Mouse (Mus musculus) neural tube, embryonic 12.5 days (tissue): ENCODE data around the gene Dctn3. TPM values are rescaled to one million over a fixed set of nuclear protein-coding genes. Genes with fewer than 3 reads are reported as not detected.
A peak's percentile ranks its signal among the peaks of the same experiment; 100 is the strongest.

Source experiments
- ATAC-seq: fragments of 200-750 bp; cut with Nextera tagmentation; 2 replicates; pipeline ENCODE4 v1.8.0; 2017; ENCODE audit warnings: low read depth, mild to moderate bottlenecking, moderate TSS enrichment, moderate library complexity; ENCODE audit not compliant: low FRiP score
- H3K27ac ChIP-seq: fragments of 300-500 bp; sonication (generic); 2 replicates; pipeline ENCODE4 v1.5.1; 2016
- H3K27me3 ChIP-seq: fragments of 300-500 bp; sonication (generic); replicated peaks from 2 replicates; pipeline ENCODE4 v1.6.1; 2016; ENCODE audit warnings: mild to moderate bottlenecking
- H3K36me3 ChIP-seq: fragments of 300-500 bp; sonication (generic); 2 replicates; pipeline ENCODE4 v1.6.1; 2016; ENCODE audit warnings: mild to moderate bottlenecking
- H3K4me1 ChIP-seq: fragments of 300-500 bp; sonication (generic); 2 replicates; pipeline ENCODE4 v1.6.1; 2016
- H3K4me2 ChIP-seq: fragments of 300-500 bp; sonication (generic); replicated peaks from 2 replicates; pipeline ENCODE4 v1.6.1; 2016; ENCODE audit warnings: mild to moderate bottlenecking
- H3K4me3 ChIP-seq: fragments of 300-500 bp; sonication (generic); 2 replicates; pipeline ENCODE4 v1.5.1; 2016
- H3K9ac ChIP-seq: fragments of 300-500 bp; sonication (generic); 2 replicates; pipeline ENCODE4 v1.6.1; 2016; ENCODE audit warnings: mild to moderate bottlenecking
- H3K9me3 ChIP-seq: fragments of 300-500 bp; sonication (generic); 2 replicates; pipeline ENCODE4 v1.6.1; 2016; ENCODE audit warnings: mild to moderate bottlenecking
- WGBS: fragments of 180-500 bp; shearing (Covaris S2); methylation state at CpG from one replicate; pipeline ENCODE4 v1.1.7; 2016; 5-methylcytosine and 5-hydroxymethylcytosine counted together
- polyA plus RNA-seq: library from polyadenylated mRNA; unstranded; fragments of >200 nt; fragmentation: Nextera tagmentation; extraction: Ambion mirVana; gene quantifications from 2 replicates; pipeline ENCODE4 v1.2.1, GENCODE M21; 2016

Gene Dctn3
- polyA plus RNA-seq, 1 experiment from 2014 or later: 225 TPM

- Histone ChIP-seq H3K4me1 (peaks cover 24% of the 10 kb centered on the region), H3K9ac (no peak overlapping the region), H3K27ac (no peak overlapping the region), H3K4me3 (no peak overlapping the region), H3K27me3 (no peaks in the 10 kb centered on the region; the same call in 1 of the 2 replicates), H3K4me2 (no peak overlapping the region), H3K36me3 (no peaks in the 10 kb centered on the region), H3K9me3 (no peaks in the 10 kb centered on the region)
- no peak for ATAC-seq
- WGBS: 90% methylated on average over 13 of the region's 13 CpGs
These were observed 34.4 kb upstream of the Dctn3 start for GRCm38 (mm10) chr4:41757321-41757720.

GRCm38 (mm10) chr4:41756440-41756839 is 33.5 kb upstream of the Dctn3 start:
- Histone ChIP-seq H3K9me3 (no peaks in the 10 kb centered on the region), H3K36me3 (no peaks in the 10 kb centered on the region), H3K9ac (peak overlapping the region; percentile 74; the same call in 1 of the 2 replicates), H3K4me1 (peaks cover 24% of the 10 kb centered on the region), H3K27me3 (no peaks in the 10 kb centered on the region; the same call in 1 of the 2 replicates), H3K4me3 (peak overlapping the region; percentile 67), H3K27ac (no peak overlapping the region), H3K4me2 (peak overlapping the region; percentile 96)
- WGBS: 80% methylated on average over 8 of the region's 8 CpGs
- no peak for ATAC-seq

GRCm38 (mm10) chr4:41755338-41756305 is 32.7 kb upstream of the Dctn3 start, which contains the start of gene Sigmar1:
Sigmar1 (minus strand) TSS chr4:41756157.
- Histone ChIP-seq H3K9me3 (no peaks in the 10 kb centered on the region), H3K4me2 (peak within 1 kb of the TSS; percentile 96), H3K4me3 (peak within 1 kb of the TSS; percentile 67), H3K27ac (peak within 1 kb of the TSS; percentile 46; the same call in 1 of the 2 replicates), H3K27me3 (no peaks in the 10 kb centered on the region; the same call in 1 of the 2 replicates), H3K36me3 (no peaks in the 10 kb centered on the region), H3K4me1 (peaks cover 19% of the 10 kb centered on the region), H3K9ac (peak within 1 kb of the TSS; percentile 74)
- WGBS: under 1% methylated on average over 57 of the region's 57 CpGs
- ATAC-seq: peak; percentile 66

- H3K4me2 ChIP-seq: peak within 1 kb of the TSS; percentile 96
- H3K27me3 ChIP-seq: no peaks in the 10 kb centered on the region; the same call in 1 of the 2 replicates
- peak; percentile 56 for ATAC-seq
- H3K36me3 ChIP-seq: no peaks in the 10 kb centered on the region
- WGBS: 12% methylated on average over 14 of the region's 14 CpGs
- peak within 1 kb of the TSS; percentile 67 for H3K4me3 ChIP-seq
- H3K9me3 ChIP-seq: no peaks in the 10 kb centered on the region
- peak within 1 kb of the TSS; percentile 74 for H3K9ac ChIP-seq
- H3K27ac ChIP-seq: peak within 1 kb of the TSS; percentile 46; the same call in 1 of the 2 replicates
- H3K4me1 ChIP-seq: peaks cover 11% of the 10 kb centered on the region; the same call in 1 of the 2 replicates
These were observed 31.9 kb upstream of the Dctn3 start, which contains the start of gene Galt for GRCm38 (mm10) chr4:41754797-41755337. Galt (plus strand) TSS chr4:41755228.

- Histone ChIP-seq H3K36me3 (no peaks in the 10 kb centered on the region), H3K4me3 (no peak overlapping the region), H3K27me3 (no peaks in the 10 kb centered on the region), H3K9ac (no peak overlapping the region), H3K9me3 (peaks cover 17% of the 10 kb centered on the region), H3K4me1 (peaks cover 5% of the 10 kb centered on the region), H3K27ac (no peak overlapping the region), H3K4me2 (no peak overlapping the region)
- 70% methylated on average over 1 of the region's 1 CpGs for WGBS
- no peak for ATAC-seq
These were observed 22.1 kb upstream of the Dctn3 start for GRCm38 (mm10) chr4:41745021-41745420.

- WGBS: 70% methylated on average over 2 of the region's 2 CpGs
- Histone ChIP-seq H3K4me1 (peaks cover 14% of the 10 kb centered on the region), H3K27ac (no peak overlapping the region), H3K4me3 (no peak overlapping the region), H3K36me3 (peaks cover 3% of the 10 kb centered on the region), H3K4me2 (no peak overlapping the region), H3K9me3 (peaks cover 17% of the 10 kb centered on the region), H3K27me3 (no peaks in the 10 kb centered on the region), H3K9ac (no peak overlapping the region)
- no peak for ATAC-seq
These were observed 21.2 kb upstream of the Dctn3 start for GRCm38 (mm10) chr4:41744131-41744530.

GRCm38 (mm10) chr4:41741158-41741560 is 18.2 kb upstream of the Dctn3 start:
- peaks cover 7% of the 10 kb centered on the region for H3K9me3 ChIP-seq
- peak; percentile 95 for ATAC-seq
- peak overlapping the region; percentile 74 for H3K4me2 ChIP-seq
- H3K9ac ChIP-seq: peak overlapping the region; percentile 68
- no peaks in the 10 kb centered on the region for H3K27me3 ChIP-seq
- peak overlapping the region; percentile 73 for H3K4me3 ChIP-seq
- H3K4me1 ChIP-seq: peaks cover 17% of the 10 kb centered on the region
- peaks cover 15% of the 10 kb centered on the region for H3K36me3 ChIP-seq
- under 1% methylated on average over 27 of the region's 27 CpGs for WGBS
- peak overlapping the region; percentile 7; the same call in 1 of the 2 replicates for H3K27ac ChIP-seq

GRCm38 (mm10) chr4:41740380-41741157 is 17.6 kb upstream of the Dctn3 start:
- peak overlapping the region; percentile 68 for H3K9ac ChIP-seq
- peaks cover 4% of the 10 kb centered on the region; the same call in 1 of the 2 replicates for H3K9me3 ChIP-seq
- H3K36me3 ChIP-seq: peaks cover 15% of the 10 kb centered on the region
- H3K4me3 ChIP-seq: peak overlapping the region; percentile 73
- H3K27ac ChIP-seq: peak overlapping the region; percentile 7; the same call in 1 of the 2 replicates
- peak; percentile 78 for ATAC-seq
- peaks cover 17% of the 10 kb centered on the region for H3K4me1 ChIP-seq
- WGBS: 1% methylated on average over 48 of the region's 48 CpGs
- peak overlapping the region; percentile 74 for H3K4me2 ChIP-seq
- H3K27me3 ChIP-seq: no peaks in the 10 kb centered on the region

GRCm38 (mm10) chr4:41739260-41739659 is 16.3 kb upstream of the Dctn3 start:
- no peak for ATAC-seq
- Histone ChIP-seq H3K36me3 (peaks cover 15% of the 10 kb centered on the region), H3K27me3 (no peaks in the 10 kb centered on the region), H3K4me2 (peak overlapping the region; percentile 74), H3K4me3 (no peak overlapping the region), H3K4me1 (peaks cover 17% of the 10 kb centered on the region), H3K9ac (no peak overlapping the region), H3K27ac (no peak overlapping the region), H3K9me3 (0 out of 2 replicates have a peak, but pooled peaks cover 6% of the 10 kb centered on the region)
- 94% methylated on average over 13 of the region's 13 CpGs for WGBS

- H3K36me3 ChIP-seq: peaks cover 15% of the 10 kb centered on the region
- H3K27ac ChIP-seq: no peak overlapping the region
- 52% methylated on average over 1 of the region's 1 CpGs for WGBS
- no peak overlapping the region for H3K4me3 ChIP-seq
- H3K27me3 ChIP-seq: 0 out of 2 replicates have a peak, but pooled peaks cover 5% of the 10 kb centered on the region
- H3K9me3 ChIP-seq: 0 out of 2 replicates have a peak, but pooled peaks cover 6% of the 10 kb centered on the region
- H3K9ac ChIP-seq: no peak overlapping the region
- no peak overlapping the region for H3K4me2 ChIP-seq
- no peak for ATAC-seq
- peaks cover 17% of the 10 kb centered on the region for H3K4me1 ChIP-seq
These were observed 15.3 kb upstream of the Dctn3 start for GRCm38 (mm10) chr4:41738256-41738603.

- H3K4me2 ChIP-seq: no peak overlapping the region
- peaks cover 9% of the 10 kb centered on the region for H3K27me3 ChIP-seq
- 0 out of 2 replicates have a peak, but pooled peaks cover 6% of the 10 kb centered on the region for H3K9me3 ChIP-seq
- H3K4me3 ChIP-seq: no peak overlapping the region
- peaks cover 17% of the 10 kb centered on the region for H3K4me1 ChIP-seq
- no peak overlapping the region for H3K27ac ChIP-seq
- peaks cover 15% of the 10 kb centered on the region for H3K36me3 ChIP-seq
- ATAC-seq: 0 out of 2 replicates have a peak, but pooled peaks have one; percentile 38
- no peak overlapping the region for H3K9ac ChIP-seq
- 41% methylated on average over 8 of the region's 8 CpGs for WGBS
These were observed 14.8 kb upstream of the Dctn3 start for GRCm38 (mm10) chr4:41737602-41738255.
